Mouse (Mus musculus) limb, embryonic 10.5 days (tissue): ENCODE results near the gene Hesx1. TPM values are rescaled to one million over a fixed set of nuclear protein-coding genes. Genes with fewer than 3 reads are reported as not detected.

Experiments
- DNase-seq: peaks from one replicate; pipeline ENCODE4 v3.0.0-alpha.2; 2017; ENCODE audit warnings: low spot score
- H3K27ac ChIP-seq: fragments of 300-500 bp; sonication (generic); 2 replicates; pipeline ENCODE4 v1.5.1; 2016; ENCODE audit warnings: mild to moderate bottlenecking
- H3K27me3 ChIP-seq: fragments of 300-500 bp; sonication (generic); 2 replicates; pipeline ENCODE4 v1.6.1; 2016; ENCODE audit warnings: low read depth, mild to moderate bottlenecking; ENCODE audit not compliant: poor library complexity, severe bottlenecking
- H3K36me3 ChIP-seq: fragments of 300-500 bp; sonication (generic); 2 replicates; pipeline ENCODE4 v1.6.1; 2016; ENCODE audit warnings: mild to moderate bottlenecking, moderate library complexity
- H3K4me1 ChIP-seq: fragments of 300-500 bp; sonication (generic); 2 replicates; pipeline ENCODE4 v1.6.1; 2016
- H3K4me3 ChIP-seq: fragments of 300-500 bp; sonication (generic); 2 replicates; pipeline ENCODE4 v1.5.1; 2016; ENCODE audit warnings: mild to moderate bottlenecking, moderate library complexity
- H3K9me3 ChIP-seq: fragments of 300-500 bp; sonication (generic); replicated peaks from 2 replicates; pipeline ENCODE4 v1.6.1; 2016; ENCODE audit warnings: mild to moderate bottlenecking
- WGBS: fragments of 180-500 bp; shearing (Covaris S2); methylation state at CpG from one replicate; pipeline ENCODE4 v1.1.7; 2016; 5-methylcytosine and 5-hydroxymethylcytosine counted together
- polyA plus RNA-seq: library from polyadenylated mRNA; unstranded; fragments of >200 nt; fragmentation: Nextera tagmentation; extraction: Ambion mirVana; gene quantifications from 2 replicates; pipeline ENCODE4 v1.2.1, GENCODE M21; 2016

The Hesx1 gene
- polyA plus RNA-seq, 1 experiment from 2014 or later: 0.59 TPM

DNA sequence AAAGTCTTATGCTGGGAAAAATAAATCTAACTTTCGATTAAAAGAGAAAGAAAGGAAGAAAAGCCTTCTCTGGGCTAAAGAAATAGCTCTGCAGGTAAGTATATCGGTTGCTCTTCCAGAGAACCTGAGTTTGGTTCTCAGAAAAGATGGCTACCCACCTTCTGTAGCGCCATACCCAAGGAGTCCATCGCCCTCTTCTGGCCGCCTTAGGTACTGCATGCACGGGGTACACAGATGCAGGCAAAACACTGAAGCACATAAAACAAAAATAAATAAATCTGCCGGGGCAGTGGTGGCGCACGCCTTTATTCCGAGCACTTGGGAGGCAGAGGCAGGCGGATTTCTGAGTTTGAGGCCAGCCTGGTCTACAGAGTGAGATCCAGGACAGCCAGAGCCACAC lies 28.7 kb downstream of the Hesx1 start:
- no peak overlapping the region for H3K27ac ChIP-seq
- H3K36me3 ChIP-seq: no peaks in the 10 kb centered on the region
- 40% methylated on average over 11 of the region's 11 CpGs for WGBS
- no peaks in the 10 kb centered on the region for H3K27me3 ChIP-seq
- no peak overlapping the region for H3K4me3 ChIP-seq
- DNase-seq: peak; percentile 83
- no peaks in the 10 kb centered on the region for H3K9me3 ChIP-seq
- peaks cover 4% of the 10 kb centered on the region; the same call in 1 of the 2 replicates for H3K4me1 ChIP-seq

GRCm38 (mm10) chr14:27024664-27025063 lies 30.4 kb downstream of the Hesx1 start:
- Histone ChIP-seq H3K27me3 (no peaks in the 10 kb centered on the region), H3K27ac (no peak overlapping the region), H3K9me3 (no peaks in the 10 kb centered on the region), H3K36me3 (no peaks in the 10 kb centered on the region), H3K4me3 (no peak overlapping the region), H3K4me1 (peaks cover 6% of the 10 kb centered on the region)
- 81% methylated on average over 4 of the region's 4 CpGs for WGBS
- no peak for DNase-seq

- peaks cover 10% of the 10 kb centered on the region; the same call in 1 of the 2 replicates for H3K4me1 ChIP-seq
- no peaks in the 10 kb centered on the region for H3K36me3 ChIP-seq
- H3K27me3 ChIP-seq: no peaks in the 10 kb centered on the region
- peak overlapping the region; percentile 51; the same call in 1 of the 2 replicates for H3K27ac ChIP-seq
- 4% methylated on average over 15 of the region's 15 CpGs for WGBS
- peak; percentile 60 for DNase-seq
- H3K9me3 ChIP-seq: no peaks in the 10 kb centered on the region
- H3K4me3 ChIP-seq: no peak overlapping the region
These were observed 35.6 kb downstream of the Hesx1 start for GRCm38 (mm10) chr14:27029771-27030173.

- WGBS: 9% methylated on average over 4 of the region's 4 CpGs
These were observed 36.9 kb downstream of the Hesx1 start for GRCm38 (mm10) chr14:27031142-27031541.

DNA sequence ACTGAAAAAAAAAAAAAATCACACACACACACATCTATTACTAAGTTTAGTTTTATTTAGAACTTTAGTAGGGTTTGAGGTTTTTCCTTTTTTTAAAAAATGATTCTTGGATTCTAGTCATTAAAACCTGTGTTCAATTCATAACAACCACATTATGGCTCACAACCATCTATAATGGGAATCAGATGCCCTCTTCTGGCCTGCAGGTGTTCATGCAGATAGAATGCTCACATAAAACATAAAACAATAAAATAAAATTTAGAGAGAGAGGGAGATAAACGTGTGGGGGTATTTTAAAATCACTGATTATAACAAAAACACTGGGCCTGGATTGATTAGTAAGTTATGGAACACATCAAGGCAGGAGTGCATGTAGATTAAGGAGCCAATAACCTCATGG lies 43.3 kb downstream of the Hesx1 start:
- Histone ChIP-seq H3K4me1 (peaks cover 40% of the 10 kb centered on the region), H3K4me3 (no peak overlapping the region), H3K9me3 (no peaks in the 10 kb centered on the region), H3K27ac (0 out of 2 replicates have a peak overlapping the region, but pooled peaks have one; percentile 36), H3K36me3 (no peaks in the 10 kb centered on the region), H3K27me3 (no peaks in the 10 kb centered on the region)
- 70% methylated on average over 1 of the region's 1 CpGs for WGBS
- DNase-seq: no peak

More at GRCm38 (mm10) chr14:27031142-27031541, 36.9 kb downstream of the Hesx1 start:
- Histone ChIP-seq H3K4me3 (no peak overlapping the region), H3K4me1 (peaks cover 10% of the 10 kb centered on the region; the same call in 1 of the 2 replicates), H3K27me3 (no peaks in the 10 kb centered on the region), H3K9me3 (no peaks in the 10 kb centered on the region), H3K36me3 (no peaks in the 10 kb centered on the region), H3K27ac (no peak overlapping the region)
- DNase-seq: peak; percentile 90

DNA sequence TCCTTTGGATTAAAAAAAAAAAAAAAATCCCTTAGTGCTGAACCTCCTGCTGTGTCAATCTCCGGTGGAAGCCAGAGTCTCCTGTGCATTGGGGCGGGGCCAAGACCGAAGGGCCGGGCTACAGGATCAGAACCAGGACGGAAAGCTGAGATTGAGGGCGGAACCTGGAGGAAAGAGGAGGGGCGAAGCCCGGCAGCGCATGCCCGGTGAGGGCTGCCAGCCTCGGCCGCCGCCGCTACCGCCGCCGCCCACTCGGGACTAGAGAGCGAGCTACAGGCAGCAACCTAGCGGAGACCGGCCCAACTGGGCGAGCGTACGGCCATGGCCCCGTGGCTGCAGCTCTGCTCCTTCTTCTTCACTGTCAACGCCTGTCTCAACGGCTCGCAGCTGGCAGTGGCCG lies 44.6 kb downstream of the Hesx1 start, which contains the start of gene Il17rd:
TSS of gene Il17rd (plus strand) at position 159 of the 400 bp plus-strand sequence.
- Histone ChIP-seq H3K27me3 (no peaks in the 10 kb centered on the region), H3K36me3 (no peaks in the 10 kb centered on the region), H3K4me3 (peak within 1 kb of the TSS; percentile 84), H3K4me1 (peaks cover 53% of the 10 kb centered on the region), H3K27ac (peak within 1 kb of the TSS; percentile 98), H3K9me3 (no peaks in the 10 kb centered on the region)
- peak; percentile 91 for DNase-seq
- under 1% methylated on average over 29 of the region's 29 CpGs for WGBS

DNA sequence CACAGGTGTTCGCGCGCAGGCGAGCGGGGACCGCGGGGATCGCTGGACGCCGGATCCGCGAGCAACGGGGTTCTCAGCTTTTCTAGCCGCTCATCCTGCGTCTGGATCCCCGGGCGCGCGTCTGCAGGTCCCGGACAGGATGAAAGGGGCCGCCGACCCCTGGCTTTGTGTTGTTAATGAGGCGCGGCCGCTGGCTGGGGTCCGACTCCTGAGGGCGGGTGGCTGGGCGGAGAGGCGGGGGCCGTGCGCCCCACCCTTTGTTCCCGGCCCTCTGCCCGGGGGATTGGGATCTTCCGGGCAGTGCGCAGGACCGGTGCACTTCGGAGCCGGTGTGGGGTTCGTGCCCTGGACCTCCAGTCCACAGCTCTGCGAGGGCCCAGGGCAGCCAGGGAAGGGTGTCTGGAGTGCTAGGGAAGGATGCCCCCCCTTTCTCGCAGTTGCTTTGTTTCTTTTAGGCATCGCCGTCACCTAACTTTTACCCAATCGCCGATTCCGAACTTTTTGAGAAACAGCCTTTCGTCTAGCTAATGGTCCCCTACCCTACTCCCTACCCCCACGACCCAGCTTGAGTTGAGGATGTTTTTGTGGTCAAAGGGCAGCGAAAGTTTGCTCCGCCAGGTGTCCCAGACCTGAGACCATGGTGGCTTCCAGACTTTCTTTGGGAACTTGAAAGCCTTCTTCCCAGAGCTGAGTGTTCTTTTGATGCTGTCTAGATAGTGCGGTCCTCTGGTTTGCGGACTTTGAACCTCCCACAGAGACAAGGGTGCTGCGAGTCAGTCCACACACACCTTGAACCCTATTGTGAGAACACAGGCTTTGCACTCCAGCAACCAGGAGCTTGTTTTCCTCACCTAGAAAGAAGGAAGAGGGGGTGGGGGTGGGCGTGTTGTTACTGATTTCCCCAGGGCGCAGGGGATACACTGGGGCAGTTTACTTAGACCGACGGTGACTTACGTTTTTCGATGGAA lies 45.3 kb downstream of the Hesx1 start:
- WGBS: under 1% methylated on average over 59 of the region's 59 CpGs
- DNase-seq: peak; percentile 86
- H3K4me3 ChIP-seq: peak overlapping the region; percentile 84
- H3K9me3 ChIP-seq: no peaks in the 10 kb centered on the region
- peak overlapping the region; percentile 98 for H3K27ac ChIP-seq
- peaks cover 56% of the 10 kb centered on the region for H3K4me1 ChIP-seq
- H3K27me3 ChIP-seq: no peaks in the 10 kb centered on the region
- no peaks in the 10 kb centered on the region for H3K36me3 ChIP-seq

DNA sequence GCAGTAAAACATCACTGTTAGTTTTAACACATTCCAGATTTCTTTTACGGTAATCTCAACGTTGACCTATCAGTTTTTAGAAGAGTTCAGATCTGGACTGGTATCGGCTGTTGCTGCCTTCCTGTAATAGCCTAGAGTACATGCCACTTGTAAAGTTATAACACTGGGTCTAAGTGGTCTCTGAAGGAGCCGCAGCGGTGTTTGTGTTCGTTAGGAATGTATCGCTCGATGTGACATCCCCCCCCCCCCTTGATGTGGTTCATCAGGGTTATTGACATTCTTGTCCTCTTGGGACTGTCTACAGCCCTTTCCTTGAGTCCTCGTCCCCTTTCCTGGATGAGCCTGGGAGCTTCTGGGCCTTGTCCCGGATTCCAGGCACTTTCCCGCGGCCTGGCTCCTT lies 46.2 kb downstream of the Hesx1 start:
- 2% methylated on average over 12 of the region's 12 CpGs for whole genome bisulfite sequencing
- Histone ChIP-seq H3K27ac (peak overlapping the region; percentile 98), H3K27me3 (no peaks in the 10 kb centered on the region)

GRCm38 (mm10) chr14:27042280-27042983 lies 48.2 kb downstream of the Hesx1 start:
- 17% methylated on average over 8 of the region's 8 CpGs for WGBS
- no peaks in the 10 kb centered on the region for H3K27me3 ChIP-seq

More for the DNA sequence above, 46.2 kb downstream of the Hesx1 start:
- DNase-seq: no peak
- Histone ChIP-seq H3K4me3 (peak overlapping the region; percentile 84), H3K4me1 (peaks cover 63% of the 10 kb centered on the region), H3K36me3 (no peaks in the 10 kb centered on the region), H3K9me3 (no peaks in the 10 kb centered on the region)

GRCm38 (mm10) chr14:27043416-27043815 lies 49.2 kb downstream of the Hesx1 start:
- 66% methylated on average over 5 of the region's 5 CpGs for WGBS
- peak overlapping the region; percentile 80 for H3K27ac ChIP-seq
- DNase-seq: no peak

More at GRCm38 (mm10) chr14:27042280-27042983, 48.2 kb downstream of the Hesx1 start:
- Histone ChIP-seq H3K27ac (peak overlapping the region; percentile 98), H3K36me3 (peaks cover 1% of the 10 kb centered on the region; the same call in 1 of the 2 replicates), H3K9me3 (no peaks in the 10 kb centered on the region), H3K4me3 (peak overlapping the region; percentile 84), H3K4me1 (peaks cover 80% of the 10 kb centered on the region)
- no peak for DNase-seq

DNA sequence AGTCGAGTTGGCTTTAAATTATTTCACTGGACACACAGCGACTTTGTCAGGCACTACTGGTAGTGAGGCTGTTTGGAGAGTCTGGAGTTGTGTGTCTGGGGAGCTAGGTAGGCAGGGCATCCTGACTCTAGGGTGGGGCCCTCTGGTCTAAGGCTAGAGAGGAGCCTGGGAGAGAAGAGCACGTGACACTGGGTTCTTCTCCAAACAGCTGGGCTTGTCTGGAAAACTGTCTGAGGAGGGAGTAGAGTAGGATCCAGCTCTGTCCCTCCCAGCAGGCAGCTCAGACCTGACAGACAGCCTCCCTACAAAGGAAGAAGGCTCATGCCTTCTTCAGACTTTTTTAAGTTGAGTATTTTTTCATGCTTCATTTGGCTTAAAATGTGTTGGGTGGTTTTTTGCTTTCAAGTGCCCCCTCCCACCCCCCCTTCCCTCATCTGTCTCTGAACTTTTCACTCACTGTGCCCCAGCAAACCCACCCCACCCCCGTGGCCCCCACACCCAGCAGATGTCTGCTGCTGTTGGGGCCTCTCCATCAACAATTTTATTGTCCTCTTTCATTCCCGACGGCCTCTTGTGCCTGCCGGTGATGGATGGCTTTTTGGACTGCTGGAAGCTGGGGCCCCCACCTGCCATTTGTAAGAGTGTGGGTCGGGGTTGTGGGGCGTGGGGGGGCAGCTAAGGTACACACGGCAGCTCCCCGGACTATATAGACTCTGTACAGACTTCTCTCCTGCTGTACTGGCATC lies 50.2 kb downstream of the Hesx1 start:
- H3K9me3 ChIP-seq: no peaks in the 10 kb centered on the region
- peak overlapping the region; percentile 80 for H3K27ac ChIP-seq
- peak overlapping the region; percentile 84 for H3K4me3 ChIP-seq
- WGBS: 2% methylated on average over 11 of the region's 11 CpGs
- no peaks in the 10 kb centered on the region for H3K27me3 ChIP-seq
- no peak for DNase-seq
- H3K36me3 ChIP-seq: peaks cover 10% of the 10 kb centered on the region
- H3K4me1 ChIP-seq: peaks cover 91% of the 10 kb centered on the region

More at GRCm38 (mm10) chr14:27043416-27043815, 49.2 kb downstream of the Hesx1 start:
- Histone ChIP-seq H3K4me3 (peak overlapping the region; percentile 84), H3K4me1 (peaks cover 85% of the 10 kb centered on the region), H3K36me3 (peaks cover 7% of the 10 kb centered on the region), H3K27me3 (no peaks in the 10 kb centered on the region), H3K9me3 (no peaks in the 10 kb centered on the region)

DNA sequence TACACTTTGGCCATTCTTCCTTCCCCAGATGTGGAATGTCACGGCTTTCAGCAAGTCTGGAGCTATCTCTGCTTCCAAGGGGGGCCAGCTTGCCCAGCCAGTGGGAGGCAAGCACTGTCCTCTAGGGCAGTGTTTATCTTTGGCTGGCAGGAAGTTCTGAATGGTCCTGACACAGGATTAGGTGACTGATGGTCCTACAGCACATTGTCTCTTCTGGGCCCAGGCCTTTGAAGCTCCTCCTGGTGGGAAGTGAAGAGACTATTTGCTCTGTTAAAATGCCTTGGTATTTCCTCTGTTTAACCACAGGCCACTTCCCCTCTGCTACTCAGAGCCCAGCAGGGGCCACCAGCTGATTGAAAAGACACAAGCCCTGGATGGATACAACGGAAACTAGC lies 50.7 kb downstream of the Hesx1 start:
- Histone ChIP-seq H3K27me3 (no peaks in the 10 kb centered on the region), H3K27ac (peak overlapping the region; percentile 80), H3K4me3 (peak overlapping the region; percentile 84), H3K36me3 (peaks cover 10% of the 10 kb centered on the region), H3K9me3 (no peaks in the 10 kb centered on the region), H3K4me1 (peaks cover 96% of the 10 kb centered on the region)
- WGBS: 0% methylated on average over 2 of the region's 2 CpGs
- DNase-seq: no peak
